Mouse (Mus musculus): ENCODE measurements at regions not wholly inside any gene's neighbourhood (a gene's known extent, or its start where the extent isn't known, plus 50 kb on each side); places are given as distances from the start of the nearest gene placed in this dataset.

GRCm38 (mm10) chr12:9997571-9997970, 372.2 kb upstream of the Nt5c1b start:
- Histone ChIP-seq H3K4me1 (ENCODE audit: control insufficient read depth, insufficient read depth, low read length) (peaks cover 6% of the 10 kb centered on the region), H3K27ac (ENCODE audit: insufficient read depth, low read length) (peak overlapping the region; percentile 40; the same call in 1 of the 2 replicates), H3K4me3 (ENCODE audit: insufficient read depth, low read length) (no peak overlapping the region)
- TF ChIP-seq CTCF (IDR thresholded peaks at IDR 0.05; ENCODE audit: borderline replicate concordance, insufficient read depth, low read length) (no peak), POLR2A (IDR thresholded peaks at IDR 0.05; ENCODE audit: low read depth, low read length) (no peak)

GRCm38 (mm10) chr12:9999933-10000332, 369.8 kb upstream of the Nt5c1b start:
- Histone ChIP-seq H3K4me3 (ENCODE audit: insufficient read depth, low read length) (no peak overlapping the region), H3K27ac (ENCODE audit: insufficient read depth, low read length) (no peak overlapping the region), H3K4me1 (ENCODE audit: control insufficient read depth, insufficient read depth, low read length) (peaks cover 6% of the 10 kb centered on the region)
- TF ChIP-seq POLR2A (IDR thresholded peaks at IDR 0.05; ENCODE audit: low read depth, low read length) (no peak), CTCF (IDR thresholded peaks at IDR 0.05; ENCODE audit: borderline replicate concordance, insufficient read depth, low read length) (no peak)

- H3K4me3 ChIP-seq (ENCODE audit: insufficient read depth, low read length), result no peak overlapping the region
- TF ChIP-seq CTCF (IDR thresholded peaks at IDR 0.05; ENCODE audit: borderline replicate concordance, insufficient read depth, low read length) (no peak), POLR2A (IDR thresholded peaks at IDR 0.05; ENCODE audit: low read depth, low read length) (no peak)
- H3K4me1 ChIP-seq (ENCODE audit: control insufficient read depth, insufficient read depth, low read length), result no peaks in the 10 kb centered on the region
- no peak overlapping the region for H3K27ac ChIP-seq (ENCODE audit: insufficient read depth, low read length)
Measured at GRCm38 (mm10) chr12:10008473-10008872, 361.3 kb upstream of the Nt5c1b start.

DNA sequence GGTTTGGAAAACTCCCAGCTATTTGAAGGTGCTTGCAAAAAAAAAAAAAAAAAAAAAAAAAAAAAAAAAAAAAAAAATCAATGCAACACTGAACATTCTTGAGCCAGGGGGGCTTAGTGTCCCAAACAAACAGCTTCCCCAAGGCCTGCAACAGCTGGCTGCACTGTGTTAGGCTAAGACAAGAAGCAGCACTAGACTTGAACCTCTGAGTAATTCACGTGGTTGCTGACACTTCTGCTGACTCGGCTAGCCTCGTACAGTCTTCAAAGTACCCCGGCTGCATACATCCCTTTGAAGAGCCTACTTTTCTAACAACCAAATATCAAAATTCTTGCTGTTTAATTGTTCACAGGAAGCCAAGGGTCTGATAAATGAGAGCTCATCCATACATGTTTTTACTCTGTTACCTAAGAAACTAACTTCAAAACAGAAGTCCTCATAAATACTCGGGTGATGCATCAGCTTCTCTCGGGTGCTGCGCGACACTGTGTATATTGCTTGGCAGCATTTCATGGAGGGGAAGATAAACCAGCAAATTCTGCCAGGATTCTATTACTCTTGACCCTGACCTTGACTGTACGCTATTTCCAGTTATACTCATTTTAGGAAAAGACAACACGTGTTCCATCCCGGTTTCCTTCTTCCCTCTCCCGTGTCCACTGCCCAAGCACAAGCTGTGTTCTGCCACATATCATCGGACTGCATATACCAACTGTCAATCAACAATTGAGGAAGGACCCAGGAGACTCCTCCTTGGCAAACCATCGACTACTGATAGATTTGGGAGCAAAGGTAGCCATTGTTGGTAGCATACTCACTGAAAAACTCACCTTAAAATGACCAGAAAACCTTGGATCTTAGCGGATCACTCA, 352.8 kb upstream of the Nt5c1b start:
- Histone ChIP-seq H3K4me1 (ENCODE audit: control insufficient read depth, insufficient read depth, low read length) (no peaks in the 10 kb centered on the region), H3K4me3 (ENCODE audit: insufficient read depth, low read length) (no peak overlapping the region), H3K27ac (ENCODE audit: insufficient read depth, low read length) (no peak overlapping the region)
- TF ChIP-seq CTCF (IDR thresholded peaks at IDR 0.05; ENCODE audit: borderline replicate concordance, insufficient read depth, low read length) (no peak), POLR2A (IDR thresholded peaks at IDR 0.05; ENCODE audit: low read depth, low read length) (no peak)

DNA sequence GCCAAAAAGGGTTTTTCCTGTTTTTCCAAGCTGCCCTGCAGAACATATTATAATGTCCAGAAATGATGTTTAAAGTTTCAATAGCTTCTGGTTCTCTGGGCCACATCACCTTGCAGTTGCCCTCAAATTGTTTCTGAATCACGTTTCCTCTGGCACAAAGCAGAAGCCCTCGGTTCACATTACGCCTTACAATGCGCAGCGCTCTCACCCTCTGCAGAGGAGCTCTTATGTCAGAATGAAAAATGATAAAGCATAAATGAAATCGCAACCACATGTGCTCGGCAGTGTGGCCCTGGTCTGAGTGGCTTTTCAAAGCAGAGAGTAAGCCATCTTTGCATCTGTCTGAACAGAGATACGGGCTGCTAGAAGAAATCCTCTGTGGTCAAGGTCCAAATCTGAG, 334.3 kb upstream of the Nt5c1b start:
- Histone ChIP-seq H3K4me3 (ENCODE audit: insufficient read depth, low read length) (no peak overlapping the region), H3K27ac (ENCODE audit: insufficient read depth, low read length) (no peak overlapping the region), H3K4me1 (ENCODE audit: control insufficient read depth, insufficient read depth, low read length) (no peaks in the 10 kb centered on the region; the same call in 1 of the 2 replicates)
- no peak for TF ChIP-seq CTCF (IDR thresholded peaks at IDR 0.05; ENCODE audit: borderline replicate concordance, insufficient read depth, low read length)
- TF ChIP-seq POLR2A (IDR thresholded peaks at IDR 0.05; ENCODE audit: low read depth, low read length), result no peak

DNA sequence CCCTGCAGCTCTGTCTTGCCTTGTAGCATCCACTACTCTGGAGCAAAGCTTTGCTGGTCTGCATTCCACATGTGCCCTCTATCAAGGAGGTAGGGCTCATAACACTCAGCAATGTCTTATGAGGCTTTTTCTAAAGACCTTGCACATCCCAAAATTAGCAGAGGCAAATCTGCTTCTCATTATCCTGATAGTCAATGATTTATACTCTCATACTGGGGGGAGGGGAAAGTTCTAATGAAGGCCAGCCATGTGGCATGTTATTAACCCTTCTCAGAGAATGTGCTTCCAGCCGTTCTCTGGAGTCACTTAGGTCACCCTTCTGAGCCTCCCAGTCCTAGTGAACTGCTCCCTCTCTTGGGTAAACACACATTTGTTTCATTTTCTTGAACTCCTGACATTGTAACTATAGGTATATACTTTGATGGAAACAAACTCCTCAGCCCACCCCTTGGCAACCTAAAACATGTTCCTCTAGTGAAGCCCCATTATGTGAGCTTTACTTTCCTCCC, 307.7 kb upstream of the Nt5c1b start:
- H3K4me1 ChIP-seq (ENCODE audit: control insufficient read depth, insufficient read depth, low read length), result 0 out of 2 replicates have a peak, but pooled peaks cover 2% of the 10 kb centered on the region
- H3K4me3 ChIP-seq (ENCODE audit: insufficient read depth, low read length), result no peak overlapping the region
- no peak for TF ChIP-seq POLR2A (IDR thresholded peaks at IDR 0.05; ENCODE audit: low read depth, low read length)
- no peak for TF ChIP-seq CTCF (IDR thresholded peaks at IDR 0.05; ENCODE audit: borderline replicate concordance, insufficient read depth, low read length)
- H3K27ac ChIP-seq (ENCODE audit: insufficient read depth, low read length), result no peak overlapping the region

- H3K4me1 ChIP-seq (ENCODE audit: control insufficient read depth, insufficient read depth, low read length), result no peaks in the 10 kb centered on the region
- TF ChIP-seq CTCF (IDR thresholded peaks at IDR 0.05; ENCODE audit: borderline replicate concordance, insufficient read depth, low read length) (no peak), POLR2A (IDR thresholded peaks at IDR 0.05; ENCODE audit: low read depth, low read length) (no peak)
- H3K4me3 ChIP-seq (ENCODE audit: insufficient read depth, low read length), result no peak overlapping the region
- H3K27ac ChIP-seq (ENCODE audit: insufficient read depth, low read length), result peak overlapping the region; percentile 34; the same call in 1 of the 2 replicates
Measured at GRCm38 (mm10) chr12:10078341-10078740, 291.4 kb upstream of the Nt5c1b start.

DNA sequence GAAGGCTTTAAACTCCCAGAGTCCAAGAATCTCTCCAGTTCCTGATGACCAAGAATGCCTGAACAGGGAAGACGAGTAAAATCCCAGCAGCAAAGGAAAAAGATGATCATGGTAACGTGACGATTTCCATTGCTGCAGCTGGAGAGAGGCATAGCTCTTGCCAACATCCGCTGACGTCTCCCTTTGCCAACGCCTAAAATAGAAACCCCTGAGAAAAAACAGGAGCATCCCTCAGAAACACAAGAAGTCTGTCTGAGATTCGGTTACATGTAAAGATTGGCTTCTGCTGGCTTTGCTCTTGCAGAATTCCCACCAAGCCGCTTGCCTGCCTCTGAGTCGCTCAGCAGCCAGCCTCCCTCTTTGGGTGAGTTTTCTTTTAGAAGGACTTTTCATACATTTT, 290.3 kb upstream of the Nt5c1b start:
- peak overlapping the region; percentile 1; the same call in 1 of the 2 replicates for H3K27ac ChIP-seq (ENCODE audit: insufficient read depth, low read length)

GRCm38 (mm10) chr12:10112874-10113453, 256.8 kb upstream of the Nt5c1b start:
- H3K27ac ChIP-seq (ENCODE audit: insufficient read depth, low read length), result no peak overlapping the region
- H3K4me1 ChIP-seq (ENCODE audit: control insufficient read depth, insufficient read depth, low read length), result no peaks in the 10 kb centered on the region
- TF ChIP-seq CTCF (IDR thresholded peaks at IDR 0.05; ENCODE audit: borderline replicate concordance, insufficient read depth, low read length) (no peak), POLR2A (IDR thresholded peaks at IDR 0.05; ENCODE audit: low read depth, low read length) (no peak)

More for the DNA sequence above, 290.3 kb upstream of the Nt5c1b start:
- TF ChIP-seq POLR2A (IDR thresholded peaks at IDR 0.05; ENCODE audit: low read depth, low read length) (no peak), CTCF (IDR thresholded peaks at IDR 0.05; ENCODE audit: borderline replicate concordance, insufficient read depth, low read length) (no peak)
- H3K4me3 ChIP-seq (ENCODE audit: insufficient read depth, low read length), result no peak overlapping the region
- no peaks in the 10 kb centered on the region for H3K4me1 ChIP-seq (ENCODE audit: control insufficient read depth, insufficient read depth, low read length)

DNA sequence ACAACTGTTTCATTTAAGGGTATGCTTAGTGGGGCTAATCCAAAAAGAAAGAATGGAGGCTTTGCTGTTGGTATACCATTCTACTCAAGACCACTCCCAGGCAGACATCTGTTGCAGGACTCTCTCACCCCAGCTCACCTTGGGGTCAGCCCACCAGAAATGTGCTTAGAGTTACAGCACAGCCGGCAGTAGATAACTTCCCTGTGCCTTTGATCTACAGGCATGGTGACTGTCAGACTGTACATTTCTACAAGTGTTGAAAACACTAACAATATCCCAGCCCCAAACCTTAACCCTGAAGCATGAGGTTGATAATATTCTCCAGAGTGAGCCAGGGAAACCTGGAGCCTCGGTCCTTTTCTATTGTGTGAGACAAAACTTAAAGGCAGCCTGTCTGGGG, 247.7 kb upstream of the Nt5c1b start:
- Histone ChIP-seq H3K4me3 (ENCODE audit: insufficient read depth, low read length) (no peak overlapping the region), H3K4me1 (ENCODE audit: control insufficient read depth, insufficient read depth, low read length) (no peaks in the 10 kb centered on the region), H3K27ac (ENCODE audit: insufficient read depth, low read length) (no peak overlapping the region)
- TF ChIP-seq CTCF (IDR thresholded peaks at IDR 0.05; ENCODE audit: borderline replicate concordance, insufficient read depth, low read length) (no peak), POLR2A (IDR thresholded peaks at IDR 0.05; ENCODE audit: low read depth, low read length) (no peak)

More at GRCm38 (mm10) chr12:10112874-10113453, 256.8 kb upstream of the Nt5c1b start:
- H3K4me3 ChIP-seq (ENCODE audit: insufficient read depth, low read length), result no peak overlapping the region

All from embryonic fibroblast, embryonic 13.5 days (primary cell).